ENCODE assay signal across 23 mouse cellular contexts in genomic region chr9:111552865-111553264, GRCm38 (mm10).
DNase-seq lines count a peak whose midpoint lies in the region; ATAC-seq and TF ChIP-seq lines count a peak whose summit lies in the region.
"Had no signal": no experiment of that assay in that cellular context is flagged by ENCODE, and none has a peak within 500 bp of the region (broad histone marks: within the 10 kb centered on the region; RNA-seq: fewer than 3 reads in every experiment).

No protein-coding gene starts in this region.

- H3K4me1 ChIP-seq in kidney, postnatal 0 days (replicated peaks; ENCODE audit: insufficient read depth, low read length): no peaks in the 10 kb centered on the region
- no peaks in the 10 kb centered on the region; the same call in 1 of the 2 replicates for H3K4me1 ChIP-seq in lung, embryonic 16.5 days (replicated peaks; ENCODE audit: control insufficient read depth, insufficient read depth, low read length)
- H3K4me1 ChIP-seq: embryonic facial prominence, embryonic 12.5 days; forebrain, embryonic 15.5 days had no signal

- ATAC-seq in kidney, postnatal 0 days (replicated peaks; ENCODE audit: low FRiP score, low read depth): peak; percentile 73; the same call in 1 of the 2 replicates
- ATAC-seq in lung, embryonic 16.5 days (ENCODE audit: low read depth): peak; percentile 79
- ATAC-seq: activated CD4-positive, CD25-positive, alpha-beta regulatory T cell, adult 4 months; forebrain, embryonic 15.5 days; Patski had no signal

- no peak overlapping the region for H3K4me3 ChIP-seq in kidney, postnatal 0 days (replicated peaks; ENCODE audit: low read depth, low read length)
- H3K4me3 ChIP-seq in lung, embryonic 16.5 days (ENCODE audit: low read length): no peak overlapping the region
- H3K4me3 ChIP-seq: embryonic facial prominence, embryonic 12.5 days; forebrain, embryonic 15.5 days; heart, adult 2 months; heart, embryonic 15.5 days; hindbrain, embryonic 10.5 days had no signal

- DNase-seq in heart, adult 11 months: peak; percentile 69
- no peak for DNase-seq in heart, postnatal 25 days (ENCODE audit: low spot score)
- peak; percentile 80 for DNase-seq in kidney, postnatal 0 days (ENCODE audit: low spot score)
- no peak for DNase-seq in kidney, adult 9 months
- DNase-seq in lung, postnatal 14 days: no peak
- peak; percentile 10 for DNase-seq in lung, postnatal 36 days
- no peak for DNase-seq in spleen, postnatal 36 days (ENCODE audit: low spot score in 2 of 2)
- DNase-seq: adrenal gland, postnatal 14 days; cerebellum, adult 11-12 months; cerebellum, adult 9-10 months; cerebellum, postnatal 25 days; gastrocnemius, postnatal 10 days; heart, adult 2 months; heart, postnatal 14 days had no signal

- H3K27ac ChIP-seq in kidney, postnatal 0 days: no peak overlapping the region
- H3K27ac ChIP-seq in lung, embryonic 16.5 days (ENCODE audit: low read length): no peak overlapping the region
- H3K27ac ChIP-seq: embryonic facial prominence, embryonic 12.5 days; forebrain, embryonic 15.5 days; heart, adult 2 months; heart, embryonic 15.5 days; hindbrain, embryonic 10.5 days; hindbrain, embryonic 14.5 days had no signal

- 5% methylated on average over 3 of the region's 3 CpGs for WGBS in kidney, postnatal 0 days
- WGBS in lung, embryonic 16.5 days: 18% methylated on average over 3 of the region's 3 CpGs

- H3K27me3 ChIP-seq in kidney, postnatal 0 days (ENCODE audit: insufficient read depth, low read length): no peaks in the 10 kb centered on the region
- no peaks in the 10 kb centered on the region for H3K27me3 ChIP-seq in lung, embryonic 16.5 days (ENCODE audit: control insufficient read depth, insufficient read depth, low read depth, low read length)
- H3K27me3 ChIP-seq: embryonic facial prominence, embryonic 12.5 days; forebrain, embryonic 15.5 days; heart, embryonic 15.5 days; Patski had no signal

- no peak for TF ChIP-seq CTCF in kidney, postnatal 0 days (IDR thresholded peaks at IDR 0.05; ENCODE audit: low read depth)

- no peak overlapping the region for H3K9ac ChIP-seq in kidney, postnatal 0 days (ENCODE audit: low read depth, low read length)
- no peak overlapping the region for H3K9ac ChIP-seq in lung, embryonic 16.5 days (ENCODE audit: low read length)
- H3K9ac ChIP-seq: embryonic facial prominence, embryonic 12.5 days; forebrain, embryonic 15.5 days; heart, embryonic 15.5 days; hindbrain, embryonic 14.5 days had no signal

- no peaks in the 10 kb centered on the region for H3K36me3 ChIP-seq in kidney, postnatal 0 days (ENCODE audit: insufficient read depth, low read length)
- no peaks in the 10 kb centered on the region for H3K36me3 ChIP-seq in lung, embryonic 16.5 days (ENCODE audit: control insufficient read depth, insufficient read depth, low read length)
- H3K36me3 ChIP-seq: embryonic facial prominence, embryonic 12.5 days; forebrain, embryonic 15.5 days; heart, embryonic 15.5 days; hindbrain, embryonic 10.5 days had no signal

- no peak overlapping the region for H3K4me2 ChIP-seq in kidney, postnatal 0 days (ENCODE audit: low read length)
- H3K4me2 ChIP-seq in lung, embryonic 16.5 days (ENCODE audit: low read depth, low read length): no peak overlapping the region
- H3K4me2 ChIP-seq: embryonic facial prominence, embryonic 12.5 days; forebrain, embryonic 15.5 days; heart, embryonic 11.5 days; heart, embryonic 15.5 days; hindbrain, embryonic 14.5 days had no signal

- no peaks in the 10 kb centered on the region for H3K9me3 ChIP-seq in kidney, postnatal 0 days (replicated peaks; ENCODE audit: low read length)
- H3K9me3 ChIP-seq in lung, embryonic 16.5 days (ENCODE audit: control insufficient read depth, low read length): no peaks in the 10 kb centered on the region
- H3K9me3 ChIP-seq: embryonic facial prominence, embryonic 12.5 days; forebrain, embryonic 15.5 days; heart, embryonic 15.5 days; hindbrain, embryonic 10.5 days had no signal

- intact Hi-C loops in heart, postnatal 25 days (cut with DNase I): no loop called here

Comparison
In these comparisons a context has a peak if more than half of its experiments do, and no peak if none do; other contexts are left out.
1. DNase-seq: peak in heart, adult 11 months (single experiment), kidney, postnatal 0 days (single experiment) and lung, postnatal 36 days (single experiment); none in heart, postnatal 25 days (single experiment), kidney, adult 9 months (single experiment), lung, postnatal 14 days (single experiment) and spleen, postnatal 36 days (0 of 2).